Mouse (Mus musculus): ENCODE measurements around the gene Ddost.

The Ddost gene

DNA sequence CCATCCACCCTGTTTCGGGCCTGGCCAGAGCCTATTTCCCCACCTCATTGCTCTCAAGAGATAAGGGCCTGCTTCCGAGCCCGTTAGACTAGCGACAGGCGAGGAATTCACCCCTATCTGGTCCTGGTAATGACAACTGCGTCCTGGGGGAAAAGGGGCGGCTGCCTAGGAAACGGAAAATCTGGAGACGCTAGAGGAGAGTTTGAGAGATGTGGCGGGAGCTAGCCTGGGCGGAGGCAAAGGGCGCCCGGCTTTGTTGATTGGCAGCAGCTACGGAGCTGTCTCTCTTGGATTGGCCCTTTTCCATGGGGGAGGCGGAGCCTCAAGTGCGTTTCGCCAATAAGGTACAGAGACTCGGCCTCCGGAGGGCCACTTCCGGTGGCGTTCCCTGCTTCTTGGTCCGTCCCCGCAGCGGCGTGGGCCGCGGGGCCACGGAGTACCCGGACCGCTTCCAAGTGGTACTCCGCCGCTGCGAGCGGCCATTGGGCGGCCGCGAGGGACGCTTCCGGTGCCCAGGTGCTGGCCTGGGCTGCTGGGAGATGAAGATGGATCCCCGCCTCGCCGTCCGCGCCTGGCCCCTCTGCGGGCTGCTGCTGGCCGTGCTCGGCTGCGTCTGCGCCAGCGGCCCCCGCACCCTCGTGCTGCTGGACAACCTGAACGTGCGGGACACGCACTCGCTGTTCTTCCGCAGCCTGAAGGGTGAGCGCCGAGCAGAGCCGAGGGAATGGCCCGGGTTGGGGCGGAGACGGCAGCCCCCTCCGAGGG, at the start of gene Ddost:
TSS of gene Ddost (plus strand) at position 391 of the 765 bp plus-strand sequence.
- in situ Hi-C loops (cut with MboI, MseI), result no loop called here

- in situ Hi-C loops (cut with MboI, MseI), result loop anchor here (10.0 kb wide), 1 partner anchor 1338 kb away; no protein-coding TSS in a partner anchor
Measured at GRCm38 (mm10) chr4:138257116-138257687, 47.3 kb upstream of the Ddost start.

- in situ Hi-C loops (cut with MboI, MseI), result loop anchor here (10.0 kb wide), 1 partner anchor 1336 kb away; no protein-coding TSS in a partner anchor
Measured at GRCm38 (mm10) chr4:138258663-138259062, 45.9 kb upstream of the Ddost start.

DNA sequence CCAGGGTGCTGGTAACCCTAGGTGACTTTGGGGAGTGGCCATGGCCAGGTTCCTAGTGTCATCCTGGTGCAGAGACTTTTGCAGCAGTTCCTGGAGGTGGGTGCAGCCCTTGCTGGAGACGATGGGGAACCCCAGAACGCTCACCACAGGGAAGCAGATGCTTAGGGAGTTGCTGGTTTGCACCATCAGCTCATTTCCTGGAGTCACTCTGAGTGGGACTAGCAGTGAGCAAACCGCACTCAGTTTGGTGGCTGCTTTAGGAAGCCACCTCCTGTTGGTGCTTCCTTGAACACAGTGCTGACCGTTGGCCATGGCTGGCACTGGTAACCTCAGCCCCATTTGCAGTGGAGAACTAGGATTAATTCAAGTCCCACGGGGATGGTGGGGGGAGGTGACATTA, 45.0 kb upstream of the Ddost start:
- in situ Hi-C loops (cut with MboI, MseI), result loop anchor here (10.0 kb wide), 1 partner anchor 1335 kb away; no protein-coding TSS in a partner anchor

- in situ Hi-C loops (cut with MboI, MseI), result no loop called here
Measured at GRCm38 (mm10) chr4:138261843-138262681, 42.5 kb upstream of the Ddost start.

DNA sequence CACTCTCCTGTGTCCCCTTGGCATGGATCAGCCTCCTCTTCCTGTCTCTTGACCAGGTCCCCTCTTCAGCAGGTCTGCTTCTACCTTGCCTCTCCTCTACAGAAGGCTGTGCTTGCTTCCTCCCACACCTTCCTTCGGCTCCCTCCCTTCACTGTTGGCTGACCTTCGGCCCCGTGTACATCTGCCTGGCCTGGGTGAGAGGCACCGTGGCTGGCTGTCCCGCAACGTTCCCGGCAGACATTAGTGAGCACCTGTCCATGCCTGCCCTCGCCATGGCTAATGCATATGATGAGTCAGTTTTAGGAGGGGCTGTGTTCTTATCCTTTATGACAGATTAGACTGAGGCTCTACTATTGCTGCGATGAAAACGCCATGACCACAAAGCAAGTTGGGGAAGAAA, 36.7 kb upstream of the Ddost start:
- in situ Hi-C loops (cut with MboI, MseI), result no loop called here

GRCm38 (mm10) chr4:138272011-138272997, 32.2 kb upstream of the Ddost start:
- in situ Hi-C loops (cut with MboI, MseI), result no loop called here

DNA sequence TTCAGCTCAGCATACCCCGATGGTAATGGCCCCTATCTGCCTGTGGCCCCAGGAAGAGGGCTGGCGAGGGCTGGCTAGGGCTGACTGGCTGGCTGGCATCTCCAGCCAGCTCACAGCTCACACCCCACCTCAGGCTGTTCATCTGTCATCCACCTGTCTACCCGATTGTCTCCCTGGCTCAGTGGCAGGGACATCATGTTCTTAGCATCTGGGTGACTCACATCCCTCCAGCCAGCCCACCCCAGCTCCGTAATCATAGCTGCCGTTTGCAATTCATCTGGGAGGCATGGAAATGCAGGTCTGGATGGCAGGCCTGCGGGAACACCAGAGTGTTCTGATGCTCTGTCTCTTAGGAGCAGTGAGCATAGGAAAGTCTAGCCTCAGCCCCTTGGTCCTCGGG, 26.2 kb upstream of the Ddost start:
- in situ Hi-C loops (cut with MboI, MseI), result no loop called here

- in situ Hi-C loops (cut with MboI, MseI), result loop anchor here (10.0 kb wide), 1 partner anchor 438 kb away; no protein-coding TSS in a partner anchor
Measured at GRCm38 (mm10) chr4:138282834-138283233, 21.7 kb upstream of the Ddost start.

DNA sequence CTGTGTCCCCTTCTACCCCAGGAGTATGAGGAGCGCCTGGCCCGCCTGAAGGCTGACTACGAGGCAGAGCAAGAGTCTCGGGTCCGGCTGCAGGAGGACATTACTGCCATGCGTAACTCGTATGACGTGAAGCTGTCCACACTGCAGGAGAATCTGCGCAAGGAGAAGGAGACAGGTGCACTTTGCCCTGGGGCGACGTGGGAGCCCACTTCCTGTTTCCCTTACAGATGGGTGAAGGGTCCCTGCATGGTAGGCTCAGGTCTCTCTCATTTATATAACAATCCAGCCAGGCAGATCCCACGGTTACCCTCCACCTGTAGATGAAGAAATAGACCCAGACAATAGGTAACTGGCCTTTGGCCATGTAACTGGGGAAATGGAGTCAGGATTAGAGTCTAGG, 18.1 kb upstream of the Ddost start:
- in situ Hi-C loops (cut with MboI, MseI), result loop anchor here (10.0 kb wide), 1 partner anchor 442 kb away; no protein-coding TSS in a partner anchor

DNA sequence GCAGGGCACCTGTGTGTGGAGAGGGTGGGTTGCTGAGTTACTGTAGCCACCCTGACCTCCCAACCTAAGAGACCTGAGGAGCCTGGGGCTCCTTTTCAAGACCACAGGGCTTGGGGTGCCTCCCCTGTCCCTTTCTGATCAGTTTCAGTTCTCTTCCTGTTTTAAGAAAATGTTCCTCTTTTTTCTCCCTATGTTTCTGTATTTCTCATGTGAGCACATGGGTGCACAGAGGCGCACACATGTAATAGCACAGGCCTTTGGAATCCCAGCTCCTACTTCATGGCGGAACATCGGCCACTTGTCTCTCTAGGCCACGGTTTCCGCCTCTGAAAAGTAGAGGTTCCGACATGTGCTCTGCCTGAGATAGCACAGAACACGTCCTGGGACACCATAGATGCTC, 15.8 kb upstream of the Ddost start:
- in situ Hi-C loops (cut with MboI, MseI), result loop anchor here (10.0 kb wide), 1 partner anchor 444 kb away; no protein-coding TSS in a partner anchor

DNA sequence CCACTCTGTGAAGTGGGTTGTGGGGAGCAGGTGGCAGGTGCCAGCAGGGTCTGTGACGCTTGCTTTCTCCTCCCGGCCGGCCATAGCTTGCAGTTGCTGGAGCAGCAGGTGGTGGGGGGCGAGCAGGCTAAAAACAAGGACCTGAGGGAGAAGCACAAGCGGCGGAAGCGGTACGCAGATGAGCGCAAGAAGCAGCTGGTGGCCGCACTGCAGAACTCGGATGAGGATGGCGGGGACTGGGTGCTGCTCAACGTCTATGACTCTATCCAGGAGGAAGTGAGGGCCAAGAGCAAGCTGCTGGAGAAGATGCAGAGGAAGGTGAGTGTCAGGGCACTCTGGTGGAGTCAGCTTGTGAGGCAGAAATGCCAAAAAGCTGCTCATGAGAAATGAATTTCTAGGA, 12.5 kb upstream of the Ddost start:
- in situ Hi-C loops (cut with MboI, MseI), result no loop called here

GRCm38 (mm10) chr4:138293261-138293948, 11.1 kb upstream of the Ddost start:
- in situ Hi-C loops (cut with MboI, MseI), result no loop called here

- in situ Hi-C loops (cut with MboI, MseI), result no loop called here
Measured at GRCm38 (mm10) chr4:138293949-138294550, 10.5 kb upstream of the Ddost start.

GRCm38 (mm10) chr4:138301271-138301780, 3.2 kb upstream of the Ddost start:
- in situ Hi-C loops (cut with MboI, MseI), result no loop called here

- in situ Hi-C loops (cut with MboI, MseI), result no loop called here
Measured at GRCm38 (mm10) chr4:138303011-138303410, 1.5 kb upstream of the Ddost start.

DNA sequence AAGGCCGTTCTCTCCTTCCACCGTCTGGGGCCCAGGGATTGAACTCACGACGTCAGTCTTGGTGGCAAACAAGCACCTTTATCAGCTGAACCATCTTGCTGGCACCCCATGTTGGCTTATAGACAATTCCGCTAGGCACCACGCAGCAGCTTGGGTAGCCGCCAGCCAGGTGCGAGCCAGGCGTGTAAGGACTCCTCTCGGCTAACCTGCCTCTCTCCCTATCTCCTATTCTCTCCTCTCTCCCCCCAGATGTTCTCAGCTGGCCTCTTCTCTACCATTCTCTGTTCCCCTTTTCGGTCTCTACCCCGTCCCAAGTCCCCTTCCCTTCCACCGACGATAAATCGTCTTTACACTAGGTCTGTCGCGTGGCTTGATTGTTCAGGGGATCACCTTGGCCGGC, 788 bp upstream of the Ddost start:
- in situ Hi-C loops (cut with MboI, MseI), result no loop called here

DNA sequence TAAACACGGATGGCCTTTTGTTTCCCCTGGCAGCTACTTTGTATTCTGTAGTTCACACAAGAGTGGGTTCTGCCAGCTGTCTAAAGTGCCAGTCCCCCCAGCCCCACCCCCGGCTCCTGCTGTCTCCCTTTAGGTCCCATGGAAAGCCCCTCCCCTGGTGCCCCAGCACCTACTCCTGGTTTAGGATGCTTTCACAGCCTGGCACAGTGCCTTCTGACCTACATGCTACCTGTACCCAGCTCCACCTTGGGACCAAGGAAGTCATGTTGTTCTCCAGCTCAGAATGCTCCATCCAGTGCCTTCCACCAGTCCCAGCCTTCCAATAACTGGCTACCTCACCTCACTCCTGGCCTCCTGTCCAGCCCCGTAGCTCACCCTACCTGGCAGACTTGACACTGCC, 2.5 kb downstream of the Ddost start:
- in situ Hi-C loops (cut with MboI, MseI), result no loop called here

DNA sequence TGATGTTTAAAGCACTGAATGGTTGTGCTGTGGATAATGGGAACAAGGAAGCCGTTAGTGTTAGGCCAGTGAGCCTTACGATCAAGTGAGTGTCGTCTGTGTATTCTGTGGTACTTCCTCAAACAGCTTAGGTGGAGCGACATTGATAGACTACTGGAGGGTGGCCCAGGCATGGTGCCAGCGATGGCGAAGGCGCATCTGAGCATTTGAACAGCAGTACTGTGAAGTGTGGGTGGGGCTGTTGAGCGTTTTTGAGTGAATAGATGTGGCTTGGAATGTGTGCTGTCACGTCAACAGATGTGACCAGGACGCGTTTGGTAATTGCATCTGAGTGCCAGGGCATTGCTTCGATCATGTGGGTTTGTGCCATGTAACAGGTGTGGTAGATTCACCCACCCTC, 3.2 kb downstream of the Ddost start:
- in situ Hi-C loops (cut with MboI, MseI), result no loop called here
